Mouse (Mus musculus): ENCODE measurements at regions not wholly inside any gene's neighbourhood (a gene's known extent, or its start where the extent isn't known, plus 50 kb on each side); places are given as distances from the start of the nearest gene placed in this dataset.

GRCm38 (mm10) chr13:111896279-111896678, 87.5 kb upstream of the Map3k1 start:
- TF ChIP-seq CTCF (IDR thresholded peaks at IDR 0.05; ENCODE audit: borderline replicate concordance, insufficient read depth, low read length): no peak
- TF ChIP-seq POLR2A (IDR thresholded peaks at IDR 0.05; ENCODE audit: low read depth, low read length): no peak

Data from embryonic fibroblast, embryonic 13.5 days (primary cell).